Mouse (Mus musculus): ENCODE results near the gene Nek3.
"Not testable (repeated sequence)": the region's sequence is repeated elsewhere in the genome, so short reads cannot be mapped to it uniquely, and the experiment has no call there.

The Nek3 gene

DNA sequence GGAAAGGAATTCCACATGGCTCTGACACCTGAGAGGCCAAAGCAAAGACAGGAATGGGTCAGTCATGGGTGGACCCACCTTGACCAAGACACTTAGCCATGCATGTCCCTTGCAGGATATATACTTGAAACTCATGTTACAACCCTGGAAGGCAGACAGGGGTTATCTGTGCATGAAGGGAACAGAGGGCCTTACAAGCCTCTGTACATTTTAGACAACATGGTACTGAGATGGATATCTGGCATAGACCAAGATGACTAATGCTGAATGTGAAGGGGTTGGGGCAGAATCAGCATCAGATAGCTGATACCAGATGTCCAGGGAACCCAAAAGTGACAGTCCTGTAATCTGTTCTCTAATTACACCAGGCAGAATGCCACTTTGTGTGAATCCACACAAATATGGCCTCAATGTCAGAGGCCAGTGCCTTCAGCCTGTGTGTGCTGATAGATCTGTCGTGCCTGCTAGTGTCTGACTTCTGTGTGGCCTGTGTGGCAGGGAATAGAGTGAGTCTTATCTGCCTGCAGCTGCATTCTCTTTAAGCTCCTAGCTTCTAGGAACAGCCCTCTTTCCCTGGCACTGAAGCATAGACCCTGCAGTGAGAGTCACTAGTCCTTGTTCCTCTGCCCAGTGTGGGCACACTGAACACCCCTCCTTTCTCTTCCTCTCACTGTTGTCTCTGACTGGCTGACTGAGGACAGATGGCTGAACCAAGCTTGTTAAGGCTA lies 22.3 kb downstream of the Nek3 start:
- no peak for DNase-seq (ENCODE audit: low spot score)

DNA sequence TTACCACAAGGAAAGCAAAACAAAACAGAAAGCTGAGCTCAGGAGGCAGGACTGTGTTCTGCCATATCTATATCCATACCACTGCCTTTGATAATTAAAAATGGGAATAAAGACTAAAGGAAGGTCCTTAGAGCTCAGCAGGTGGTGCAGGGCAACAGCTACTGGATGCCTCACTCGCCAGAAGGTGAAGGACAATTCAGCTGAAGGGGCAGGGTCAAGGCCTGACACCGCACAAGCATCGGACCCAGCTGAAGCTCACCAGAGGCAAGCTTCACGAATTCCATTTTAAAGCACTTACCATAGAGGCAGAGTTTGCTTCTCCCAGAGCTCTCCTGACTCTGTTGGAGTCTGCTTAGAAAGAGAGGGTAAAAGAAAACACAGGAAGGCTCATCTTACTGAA lies 23.6 kb downstream of the Nek3 start:
- DNase-seq (ENCODE audit: low spot score): no peak

DNA sequence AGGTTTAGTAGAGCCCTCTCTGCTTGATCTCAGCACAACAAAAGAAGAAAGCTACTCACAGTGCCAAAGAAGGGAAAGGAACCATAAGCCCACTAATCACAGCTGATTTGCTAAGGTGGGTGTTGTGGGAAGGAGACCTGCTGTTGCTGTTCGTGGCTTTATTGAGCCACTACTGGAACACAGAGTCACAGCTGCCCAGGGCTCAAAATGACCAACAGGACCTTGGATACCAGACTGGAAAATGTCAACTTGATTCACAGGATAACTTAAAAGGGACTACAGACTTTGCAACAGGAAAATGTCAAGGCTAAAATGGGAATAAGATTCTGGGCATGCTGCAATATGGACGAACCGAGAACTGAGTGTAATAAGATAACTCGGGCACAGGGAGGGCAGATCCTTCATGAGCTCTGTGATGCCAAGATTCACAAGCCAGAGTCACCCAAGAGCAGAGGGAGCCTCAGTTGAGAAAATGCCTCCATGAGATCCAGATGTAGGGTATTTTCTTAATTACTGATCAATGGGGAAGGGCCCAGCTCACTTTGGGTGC lies 24.3 kb downstream of the Nek3 start:
- no peak for DNase-seq (ENCODE audit: low spot score)

DNA sequence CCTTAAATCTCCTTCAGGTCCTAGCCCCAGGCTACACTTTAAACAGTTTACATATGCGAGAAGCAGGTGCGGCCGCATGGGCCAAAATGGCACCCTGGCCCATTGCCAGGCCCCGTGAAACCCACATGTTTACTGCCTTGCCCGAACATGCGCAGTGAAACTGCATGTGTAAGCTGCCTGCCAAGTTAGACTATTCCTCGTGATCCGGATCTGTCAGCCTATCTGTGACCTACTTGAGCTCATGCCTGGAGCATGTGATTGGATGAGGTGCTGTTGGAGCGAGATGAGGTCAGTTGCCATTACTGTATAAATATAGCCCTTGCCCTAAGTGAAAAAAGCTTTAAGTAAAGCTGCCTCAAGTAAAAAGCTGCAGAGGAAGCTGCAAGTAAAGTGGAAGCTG lies 29.8 kb downstream of the Nek3 start:
- not testable (repeated sequence) for DNase-seq (ENCODE audit: low spot score)

DNA sequence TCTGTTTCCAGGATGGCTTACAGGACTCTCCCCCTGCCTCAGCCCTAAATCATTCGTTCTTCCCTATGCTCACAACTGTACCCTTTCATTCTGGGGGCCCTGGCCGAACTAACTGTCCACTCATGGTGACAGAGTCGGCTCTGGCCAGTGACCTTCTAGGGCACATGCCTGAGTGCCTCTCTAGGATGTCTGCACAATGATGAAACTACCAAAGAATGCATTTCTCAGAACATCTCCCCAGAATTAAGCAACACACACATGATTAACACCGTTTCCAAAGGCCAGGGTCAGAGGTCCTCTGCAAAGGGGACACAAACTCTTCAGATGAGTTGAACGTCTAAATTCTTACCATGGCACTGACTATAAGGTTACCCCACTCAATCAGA lies 31.5 kb downstream of the Nek3 start:
- DNase-seq (ENCODE audit: low spot score): no peak

DNA sequence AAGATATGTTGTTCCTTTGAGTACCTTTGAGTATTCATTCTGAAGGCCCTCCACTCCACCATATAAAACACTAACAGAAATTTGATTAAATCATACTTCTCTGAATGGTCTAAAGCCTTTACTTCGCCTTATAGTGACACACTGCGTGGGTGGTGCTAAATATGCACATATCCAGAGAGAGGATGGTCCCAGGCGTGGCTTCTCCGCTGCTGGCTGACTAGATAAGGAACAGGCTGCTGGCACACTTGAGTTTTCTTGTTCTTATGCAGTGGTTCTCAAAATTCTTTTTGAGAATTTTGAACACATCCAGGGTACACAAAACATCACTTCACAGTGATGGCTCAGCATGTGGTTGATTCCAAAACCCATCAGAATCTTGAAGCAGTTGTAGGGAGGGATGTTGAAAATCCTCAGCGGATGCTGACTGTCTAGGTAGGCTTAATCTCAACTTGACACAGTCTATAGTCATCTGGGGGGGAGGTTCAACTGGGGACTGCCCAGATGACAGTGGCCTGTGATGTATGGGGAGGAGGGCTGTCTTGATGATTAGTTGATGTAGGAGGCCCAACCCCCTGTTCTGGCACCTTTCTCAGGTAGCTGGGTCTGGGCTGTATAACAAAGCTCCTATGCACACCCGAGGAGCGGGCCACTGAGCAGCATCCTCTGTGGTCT lies 32.0 kb downstream of the Nek3 start:
- no peak for DNase-seq (ENCODE audit: low spot score)

DNA sequence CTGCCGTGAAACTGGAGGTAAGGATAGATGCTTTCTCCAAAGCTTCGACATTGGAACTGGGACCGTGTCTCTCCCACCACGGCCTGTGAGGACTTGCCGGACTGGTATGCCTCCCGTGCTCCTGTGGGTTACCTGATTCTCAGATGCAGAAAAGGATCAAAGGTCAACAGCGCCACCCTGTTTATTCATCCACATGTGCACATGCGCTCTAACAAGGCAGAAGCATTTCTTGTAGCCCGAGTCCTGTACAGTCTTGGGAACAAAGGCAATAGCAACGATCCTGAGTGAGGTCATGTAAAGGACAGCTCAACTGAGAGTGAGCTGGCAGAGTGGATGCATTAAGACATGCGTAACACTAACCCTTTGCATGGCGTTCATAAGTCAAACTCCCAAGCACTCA lies 34.2 kb downstream of the Nek3 start:
- no peak for DNase-seq (ENCODE audit: low spot score)

DNA sequence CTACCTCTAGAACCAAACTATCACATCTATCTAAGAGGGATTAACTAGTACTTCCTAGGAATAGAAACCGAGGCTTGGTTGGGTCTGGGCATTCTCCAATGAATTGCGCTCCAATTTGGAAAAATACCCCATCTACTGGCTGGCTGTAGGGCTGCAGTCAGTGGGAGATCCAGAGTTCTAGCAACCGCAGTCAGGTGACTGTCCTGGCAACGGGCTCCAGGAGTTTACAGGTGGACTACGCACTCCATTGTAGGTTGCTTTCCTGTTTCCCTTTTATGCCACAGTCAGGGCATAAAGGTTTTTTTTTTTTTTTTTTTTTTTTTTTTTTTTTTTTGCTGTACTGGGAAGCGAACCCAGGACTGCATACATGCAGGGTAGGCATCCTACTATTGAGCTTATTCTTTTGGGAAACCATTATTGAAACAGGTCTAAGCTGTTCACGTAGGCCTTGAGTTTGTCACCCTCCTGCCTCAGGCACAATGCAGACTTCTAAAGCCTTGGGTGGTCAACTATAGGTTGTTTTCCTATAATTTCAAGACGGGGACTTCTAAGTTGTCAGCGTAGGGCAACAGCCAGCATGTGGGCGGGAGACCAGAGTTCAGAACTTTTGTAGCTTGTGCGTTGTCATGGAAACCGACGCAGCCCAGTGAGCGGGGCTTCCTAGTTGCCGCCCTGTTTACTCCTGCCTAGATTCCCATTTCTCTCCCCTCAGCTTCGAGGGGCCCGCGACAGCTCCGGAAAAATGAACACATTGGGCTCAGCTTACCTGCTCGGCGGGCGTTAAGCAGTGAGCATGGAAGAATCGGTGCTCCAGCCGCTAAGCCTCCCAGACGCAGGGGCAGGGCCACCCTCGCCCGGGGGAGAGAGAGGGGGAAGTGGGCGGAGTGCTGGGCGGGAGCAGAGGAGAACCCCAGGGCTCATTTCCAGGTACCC lies 41.7 kb downstream of the Nek3 start, which contains the start of gene Nek5:
TSS of gene Nek5 (minus strand) at position 834 of the 933 bp plus-strand sequence.
- peak; percentile 28 for DNase-seq (ENCODE audit: low spot score)

DNA sequence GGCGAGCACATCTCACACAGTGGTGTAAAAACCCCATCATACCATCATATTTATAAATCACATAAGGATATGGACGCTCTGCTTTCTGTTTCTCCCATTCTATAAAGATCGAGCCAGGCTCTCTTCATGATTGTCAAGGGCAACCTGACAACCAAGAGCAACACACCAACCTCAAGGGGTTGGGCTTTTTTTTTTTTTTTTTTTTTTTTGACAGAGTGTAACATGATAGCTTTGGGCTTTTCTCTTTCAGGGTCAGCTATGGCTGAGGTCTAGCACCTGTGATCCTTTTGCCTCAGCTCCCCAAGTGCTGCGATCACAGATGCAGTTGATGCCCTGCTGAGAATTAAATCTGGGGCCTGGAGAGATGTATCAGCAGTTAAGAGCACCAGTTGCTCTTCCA lies 59.2 kb downstream of the Nek3 start:
- DNase-seq (ENCODE audit: low spot score): no peak

DNA sequence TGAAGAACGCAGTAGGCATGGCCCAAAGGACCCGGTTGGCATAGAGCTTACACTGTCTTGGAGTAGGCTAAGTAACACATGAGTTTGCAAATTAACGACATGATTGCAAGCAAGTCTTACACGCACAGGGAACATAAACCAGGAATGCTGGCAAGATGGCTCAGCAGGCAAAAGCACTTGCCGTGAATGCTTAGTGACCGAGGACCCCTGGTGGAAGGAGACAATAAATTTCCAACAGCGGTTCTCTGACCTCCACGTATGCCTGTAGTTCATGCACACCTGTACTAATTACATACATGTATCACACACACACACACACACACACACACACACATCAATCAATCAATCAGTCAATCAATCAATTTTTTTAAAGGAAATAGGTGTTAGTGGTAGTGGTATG lies 74.7 kb downstream of the Nek3 start:
- DNase-seq (ENCODE audit: low spot score): no peak

DNA sequence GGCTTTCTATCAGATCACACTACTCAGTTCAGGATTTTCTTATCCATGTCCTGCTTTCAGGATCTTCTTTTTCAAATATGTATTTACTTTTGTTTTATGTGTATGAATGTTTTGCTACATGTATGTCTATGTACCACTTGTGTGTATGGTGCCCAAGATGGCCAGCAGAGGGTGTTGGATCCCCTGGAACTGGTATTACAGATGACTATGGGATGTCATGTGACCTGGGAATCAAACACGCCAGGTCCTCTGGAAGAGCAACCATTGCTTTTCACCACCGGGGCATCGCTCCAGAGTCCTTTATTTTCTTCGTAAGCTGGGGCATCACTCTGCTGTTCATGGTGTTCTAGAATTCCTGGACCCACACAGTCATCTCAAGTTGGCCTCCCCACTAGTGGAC lies 77.0 kb downstream of the Nek3 start:
- no peak for DNase-seq (ENCODE audit: low spot score)

DNA sequence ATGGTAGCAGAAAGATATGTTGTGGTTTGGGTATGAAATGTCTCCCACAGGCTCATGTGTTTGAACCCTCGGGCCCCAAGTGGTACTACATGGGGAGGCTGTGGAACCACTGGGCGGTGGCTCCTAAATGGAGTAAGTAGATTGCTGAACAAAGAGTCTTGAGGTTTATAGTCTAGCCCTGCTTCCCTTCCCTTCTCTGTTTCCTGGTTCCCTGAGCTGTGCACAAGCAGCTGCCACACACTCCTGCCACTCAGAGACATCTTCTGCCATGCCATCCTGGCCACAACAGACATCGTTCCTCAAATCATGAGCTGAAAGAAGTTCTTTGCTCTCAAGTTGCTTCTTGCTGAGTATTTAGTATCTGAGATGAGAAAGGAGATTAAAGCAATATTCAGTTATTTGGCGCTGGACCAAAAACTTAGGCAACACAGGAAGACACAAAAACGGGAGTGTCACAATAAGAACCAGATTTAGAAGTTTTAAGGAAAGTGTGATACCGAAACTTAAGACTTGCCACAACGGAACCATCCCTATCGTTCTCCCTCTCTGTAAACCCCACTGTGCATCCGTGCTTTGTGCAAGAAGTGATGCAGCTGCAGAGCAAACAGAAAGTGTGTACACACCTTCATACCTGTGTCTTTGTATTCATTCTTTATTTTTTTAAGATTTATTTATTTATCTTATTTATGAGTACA lies 86.8 kb downstream of the Nek3 start:
- no peak for DNase-seq (ENCODE audit: low spot score)
